Mouse (Mus musculus): Measurements from ENCODE around the gene Hoxc5.

Hoxc5 gene

DNA sequence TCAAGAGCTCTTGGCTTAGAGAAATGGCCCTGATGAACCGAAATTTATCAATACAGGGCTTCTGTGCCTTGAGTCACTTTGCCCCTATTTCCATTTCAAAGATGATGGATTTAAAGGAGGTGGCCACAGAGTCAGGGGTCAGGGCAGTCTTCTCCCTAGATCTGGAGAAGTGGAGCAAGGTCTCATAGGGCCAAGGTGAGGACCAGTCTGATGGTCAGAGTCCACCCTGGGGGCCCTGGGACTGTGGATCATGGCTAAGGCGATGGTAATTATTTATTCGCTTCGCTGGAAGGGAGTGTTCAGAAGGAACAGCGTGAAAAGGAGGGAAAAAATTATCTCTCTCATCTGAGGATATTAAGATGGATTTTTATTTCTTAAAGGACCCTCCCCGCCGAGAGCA, 7.8 kb downstream of the Hoxc5 start:
- POLR2A ChIA-PET = interaction anchor here in 2 of 4 experiments (0.6 to 1.4 kb wide), 8 partner anchors 8 to 1877 kb away, joined by 3 to 4 read pairs (median 3); partner anchors contain the start of genes Hoxc10 (in 1 of the 2), Hoxc5 (in 1 of the 2) and Hoxc8 (in 1 of the 2)
- CTCF ChIA-PET = interaction anchor here in 3 of 4 experiments (0.6 to 1.7 kb wide), 8 partner anchors 8 to 340 kb away, joined by 3 to 8 read pairs (median 4); partner anchors contain the start of genes Hoxc10 (in 2 of the 3) and Hoxc5 (in 2 of the 3)

DNA sequence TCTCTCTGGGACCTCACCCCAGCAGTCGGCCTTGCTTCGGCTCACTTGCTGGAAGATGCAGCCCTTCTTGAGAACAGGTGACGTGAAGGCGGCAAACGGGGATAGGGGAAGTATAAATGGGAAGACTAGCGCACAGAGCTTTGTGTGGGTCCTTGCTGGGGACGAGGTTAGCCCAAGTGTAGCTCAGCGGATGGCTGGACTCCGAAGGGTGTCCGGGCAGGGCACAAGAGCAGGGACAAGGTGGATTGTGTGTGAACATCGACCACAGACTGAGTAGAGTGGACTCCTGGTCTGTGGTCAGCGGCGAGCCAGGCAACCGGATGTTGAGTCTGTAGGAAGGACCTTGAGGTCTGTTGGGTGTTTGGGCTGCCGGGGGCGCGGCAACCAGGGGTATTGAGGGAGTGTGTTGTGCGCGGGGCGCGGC, 8.5 kb downstream of the Hoxc5 start:
- POLR2A ChIA-PET = interaction anchor here in 2 of 4 experiments (0.6 to 1.4 kb wide), 11 partner anchors 9 to 1878 kb away, joined by 3 to 4 read pairs (median 3); partner anchors contain the start of genes Hoxc10 (in 1 of the 2), Hoxc5 (in 1 of the 2) and Hoxc8 (in 1 of the 2)
- CTCF ChIA-PET = interaction anchor here in 3 of 4 experiments (0.6 to 1.7 kb wide), 8 partner anchors 9 to 339 kb away, joined by 3 to 8 read pairs (median 4); partner anchors contain the start of genes Hoxc10 (in 2 of the 3) and Hoxc5 (in 2 of the 3)

DNA sequence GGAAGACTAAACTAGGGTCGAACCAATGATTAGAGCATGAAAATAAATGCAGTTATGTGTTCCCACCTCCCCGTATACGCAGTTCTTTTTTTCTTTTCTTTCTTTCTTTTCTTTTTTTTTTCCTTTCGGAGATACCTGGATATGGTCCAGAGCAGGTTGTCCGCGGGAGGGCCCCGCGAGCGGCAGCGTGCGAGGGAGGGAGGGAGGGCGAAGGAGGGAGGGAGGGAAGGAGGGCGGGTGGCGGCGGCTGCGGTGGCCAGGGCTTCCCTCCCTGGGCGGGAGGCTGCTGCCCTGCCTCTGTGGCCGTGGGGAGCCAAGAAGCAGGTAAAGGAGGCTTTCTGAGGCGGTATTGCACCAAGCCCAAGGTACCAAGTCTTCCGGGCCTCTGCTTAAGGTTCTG, 8.9 kb downstream of the Hoxc5 start, which contains the start of gene Hoxc9:
TSS of gene Hoxc9 (plus strand) at position 269 of the 400 bp plus-strand sequence.
- ChIA-PET CTCF (interaction anchor here in 3 of 4 experiments (1.2 to 7.4 kb wide), 8 partner anchors 9 to 339 kb away, joined by 3 to 50 read pairs (median 4); partner anchors contain the start of genes Hoxc10 (in 3 of the 3) and Hoxc5 (in 3 of the 3)), POLR2A (interaction anchor here in 3 of 4 experiments (0.6 to 2.0 kb wide), 11 partner anchors 9 to 215 kb away, joined by 3 to 9 read pairs (median 4); partner anchors contain the start of genes Hoxc10 (in 1 of the 3), Hoxc11 (in 1 of the 3), Hoxc5 (in 1 of the 3) and Hoxc8 (in 1 of the 3))

DNA sequence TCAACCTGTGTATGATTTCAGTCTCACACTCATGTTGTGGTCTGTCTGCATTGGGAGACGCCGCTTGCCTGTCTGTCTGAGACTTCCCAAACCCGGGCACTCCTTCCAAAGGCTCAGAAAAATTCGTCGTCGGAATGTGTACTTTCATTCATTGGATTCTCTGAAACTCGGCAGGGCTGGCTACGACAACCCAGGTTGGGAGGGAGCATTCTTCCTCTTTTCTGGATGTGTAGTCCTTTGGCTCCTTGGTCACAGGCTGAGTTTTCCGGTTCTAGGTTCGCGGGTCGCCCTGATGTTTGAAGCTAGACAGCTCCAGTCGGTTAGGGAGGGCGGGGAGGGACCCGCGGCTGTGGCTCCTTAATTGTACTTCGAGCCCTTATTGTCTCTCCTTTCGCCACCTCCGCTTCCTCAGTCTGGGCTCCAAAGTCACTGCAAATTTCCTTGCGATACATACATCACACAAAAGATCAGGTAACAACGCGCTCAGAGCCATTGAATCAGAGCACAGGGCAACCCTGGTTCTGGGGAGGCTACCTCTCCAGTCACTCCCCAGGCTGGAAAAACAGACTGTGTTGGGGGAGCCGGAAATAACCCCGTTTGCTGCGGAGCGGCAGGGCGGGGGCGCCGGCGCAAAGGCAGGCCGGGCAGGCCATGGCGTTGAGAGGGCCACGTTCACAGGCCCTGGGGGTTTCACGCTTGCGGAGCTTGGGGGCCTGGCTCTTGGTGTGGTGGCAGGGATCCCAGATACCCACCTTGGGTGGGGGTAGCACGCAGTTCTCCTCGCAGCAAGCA, 9.6 kb downstream of the Hoxc5 start:
- CTCF ChIA-PET = interaction anchor here (0.6 to 7.4 kb wide), 11 partner anchors 9 to 338 kb away, joined by 3 to 50 read pairs (median 3); partner anchors contain the start of genes Hoxc5 (in 3 of the 4), Hoxc10 (in 2 of the 4) and Hoxc8 (in 1 of the 4)

DNA sequence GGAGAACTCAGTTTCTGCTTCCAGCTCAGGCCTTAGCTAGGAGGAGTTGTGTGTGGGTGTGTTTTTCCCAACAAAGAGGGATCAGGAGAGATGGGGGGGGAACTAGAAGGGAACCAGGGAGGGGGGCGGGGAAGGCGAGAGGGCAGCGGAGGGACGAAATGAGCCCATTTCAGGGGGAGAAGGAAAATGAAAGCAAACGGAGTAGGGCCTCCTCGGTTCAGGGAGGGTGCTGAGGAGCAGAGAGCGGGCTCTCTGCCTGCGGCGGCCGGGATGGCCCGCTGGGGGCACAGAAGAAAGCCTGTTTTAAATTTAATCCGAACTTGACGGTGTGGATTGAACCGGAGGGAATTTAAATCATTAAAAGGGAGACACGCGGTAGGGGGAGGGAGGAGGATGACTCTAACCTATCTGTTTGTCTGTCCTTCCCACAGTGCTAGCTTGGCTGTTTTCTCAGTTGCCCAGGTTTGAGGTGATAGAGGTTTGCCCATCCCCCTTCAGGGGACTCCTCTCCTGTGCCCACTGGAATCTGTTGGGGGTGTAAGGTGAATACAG, 10.3 kb downstream of the Hoxc5 start:
- CTCF ChIA-PET = interaction anchor here (0.5 to 7.4 kb wide), 12 partner anchors 10 to 337 kb away, joined by 3 to 50 read pairs (median 3); partner anchors contain the start of genes Hoxc5 (in 2 of the 4), Hoxc10 (in 1 of the 4) and Hoxc8 (in 1 of the 4)
- POLR2A ChIA-PET = interaction anchor here in 2 of 4 experiments (0.5 to 3.4 kb wide), 11 partner anchors 11 to 305 kb away, joined by 3 to 16 read pairs (median 4); partner anchors contain the start of genes Hoxc10 (in 2 of the 2), Hoxc5 (in 1 of the 2) and Hoxc8 (in 1 of the 2)

More for the DNA sequence above, 9.6 kb downstream of the Hoxc5 start:
- POLR2A ChIA-PET = interaction anchor here in 3 of 4 experiments (0.6 to 2.0 kb wide), 11 partner anchors 10 to 304 kb away, joined by 3 to 9 read pairs (median 4); partner anchors contain the start of genes Hoxc10 (in 1 of the 3), Hoxc11 (in 1 of the 3) and Hoxc8 (in 1 of the 3)

DNA sequence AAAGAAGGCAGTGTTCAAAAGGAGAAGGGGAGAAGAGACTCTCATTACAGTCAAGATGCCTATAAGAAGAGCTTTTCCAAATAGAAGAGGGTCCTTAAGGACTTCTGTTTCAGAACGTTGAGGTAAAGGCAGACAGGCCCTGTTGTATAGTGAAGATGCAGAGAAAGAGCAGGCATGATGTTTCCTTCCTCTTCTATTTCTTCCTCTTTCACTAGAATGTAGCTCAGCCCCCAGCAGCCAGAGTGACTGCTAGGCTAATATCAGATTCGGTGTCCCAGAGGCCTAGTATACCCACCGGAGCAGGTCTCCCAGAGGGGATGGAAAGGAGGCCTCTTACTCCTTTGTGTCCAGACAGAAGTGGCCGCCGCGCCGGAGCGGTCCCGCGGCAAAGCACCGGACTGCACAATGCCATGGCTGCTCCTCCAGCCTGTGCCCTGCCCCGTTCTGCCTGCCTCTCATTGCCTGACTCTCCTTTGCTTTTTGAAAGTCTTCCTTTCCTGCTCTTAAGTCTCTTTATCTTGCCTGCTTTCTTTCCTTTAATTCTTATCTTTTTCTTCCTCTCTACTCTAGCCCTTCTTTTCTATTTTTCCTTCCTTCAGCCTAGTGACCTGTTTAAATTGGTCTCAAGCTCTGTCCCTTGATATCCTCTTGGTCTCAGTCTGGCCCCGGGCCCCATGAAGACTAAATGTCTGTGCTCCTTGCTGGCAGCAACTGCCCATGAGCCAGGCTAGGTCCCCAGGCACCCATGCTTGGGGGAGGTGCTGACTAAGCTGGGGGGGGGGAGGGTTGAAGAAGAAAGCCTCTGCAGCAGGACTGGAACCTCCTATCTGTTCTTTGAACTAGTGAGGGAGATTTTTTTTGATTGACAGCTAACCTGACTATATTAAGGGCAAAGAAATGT, 11.6 kb downstream of the Hoxc5 start:
- CTCF ChIA-PET = interaction anchor here (0.5 to 7.4 kb wide), 10 partner anchors 11 to 243 kb away, joined by 3 to 50 read pairs (median 4); partner anchors contain the start of genes Hoxc10 (in 3 of the 4) and Hoxc5 (in 2 of the 4)
- POLR2A ChIA-PET = interaction anchor here in 3 of 4 experiments (0.5 to 3.4 kb wide), 14 partner anchors 11 to 589 kb away, joined by 3 to 16 read pairs (median 3); partner anchors contain the start of genes Hoxc10 (in 1 of the 3), Hoxc5 (in 1 of the 3) and Hoxc8 (in 1 of the 3)

DNA sequence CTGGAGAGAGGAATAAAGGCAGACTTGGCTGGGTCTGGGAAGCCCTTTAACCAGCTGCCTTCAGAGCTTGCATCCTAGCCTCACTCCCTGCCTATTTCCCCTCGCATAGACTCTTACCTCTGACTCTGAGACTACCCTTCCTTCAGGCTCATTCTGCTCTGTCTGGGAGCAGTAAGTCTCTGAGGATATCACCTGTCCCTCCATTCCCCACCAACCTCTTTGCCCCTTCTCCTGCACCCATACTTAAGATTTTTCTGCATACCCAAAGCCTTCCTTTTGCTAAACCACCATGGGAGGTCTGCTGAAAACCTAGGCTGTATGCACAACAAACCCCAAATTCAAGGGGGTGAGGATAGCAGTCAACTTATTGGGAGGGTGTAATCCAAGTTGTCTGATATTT, 12.7 kb downstream of the Hoxc5 start:
- POLR2A ChIA-PET = interaction anchor here in 3 of 4 experiments (0.6 to 3.4 kb wide), 12 partner anchors 10 to 590 kb away, joined by 3 to 16 read pairs (median 4); partner anchors contain the start of genes Hoxc8 (in 2 of the 3), Hoxc10 (in 1 of the 3) and Hoxc5 (in 1 of the 3)
- CTCF ChIA-PET = interaction anchor here (0.5 to 7.4 kb wide), 11 partner anchors 10 to 242 kb away, joined by 3 to 50 read pairs (median 6); partner anchors contain the start of genes Hoxc10 (in 2 of the 4), Hoxc5 (in 1 of the 4) and Hoxc8 (in 1 of the 4)

DNA sequence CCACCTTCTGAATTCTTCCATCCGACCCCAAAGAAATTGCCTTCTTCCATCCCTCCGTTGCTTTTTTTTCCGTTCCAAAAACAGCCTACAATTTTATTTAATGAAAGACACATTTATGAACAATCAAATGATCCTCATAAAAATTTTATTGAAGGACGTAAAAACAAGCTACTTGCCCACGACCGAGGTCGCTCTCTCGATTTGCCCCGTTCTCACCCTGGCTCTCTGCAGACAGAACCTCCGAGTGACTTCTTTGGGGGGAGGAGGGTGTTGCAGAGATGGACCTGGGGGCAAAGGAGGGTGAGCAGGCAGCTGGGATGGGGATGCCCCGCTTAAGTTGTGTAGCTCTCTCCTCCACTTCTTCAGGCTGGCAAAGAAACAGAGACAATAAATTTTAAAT, 13.1 kb downstream of the Hoxc5 start:
- ChIA-PET CTCF (interaction anchor here (0.7 to 7.4 kb wide), 13 partner anchors 10 to 335 kb away, joined by 3 to 50 read pairs (median 5); partner anchors contain the start of genes Hoxc10 (in 2 of the 4), Hoxc5 (in 1 of the 4) and Hoxc8 (in 1 of the 4)), POLR2A (interaction anchor here (0.6 to 3.4 kb wide), 11 partner anchors 10 to 191 kb away, joined by 3 to 16 read pairs (median 4); partner anchors contain the start of genes Hoxc10 (in 1 of the 4), Hoxc5 (in 1 of the 4) and Hoxc8 (in 1 of the 4))

DNA sequence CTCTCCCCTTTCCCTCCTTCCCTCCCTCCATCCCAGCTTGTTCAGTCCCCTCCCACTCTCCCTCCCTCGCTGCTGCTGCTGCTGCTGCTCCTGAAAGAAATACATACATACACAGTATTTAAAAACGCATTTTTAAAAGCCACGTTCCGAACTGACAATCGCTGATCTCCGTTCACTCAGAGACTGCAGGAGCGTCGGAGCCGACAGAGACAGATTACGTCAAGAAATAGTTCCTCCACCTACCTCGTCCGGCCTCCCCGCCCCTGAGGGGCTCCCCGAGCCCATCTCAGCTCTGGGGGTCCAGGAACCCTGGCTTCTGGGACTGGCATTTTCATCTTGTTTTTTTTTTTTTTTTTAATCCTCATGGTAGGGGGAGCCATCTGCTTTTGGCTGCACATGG, 13.7 kb downstream of the Hoxc5 start:
- POLR2A ChIA-PET = interaction anchor here (0.6 to 3.4 kb wide), 16 partner anchors 9 to 191 kb away, joined by 3 to 16 read pairs (median 4); partner anchors contain the start of genes Hoxc10 (in 2 of the 4), Hoxc5 (in 2 of the 4) and Hoxc8 (in 2 of the 4)
- CTCF ChIA-PET = interaction anchor here (0.6 to 7.4 kb wide), 19 partner anchors 9 to 362 kb away, joined by 3 to 50 read pairs (median 4); partner anchors contain the start of genes Hoxc10 (in 2 of the 4), Hoxc5 (in 2 of the 4) and Hoxc8 (in 1 of the 4)

DNA sequence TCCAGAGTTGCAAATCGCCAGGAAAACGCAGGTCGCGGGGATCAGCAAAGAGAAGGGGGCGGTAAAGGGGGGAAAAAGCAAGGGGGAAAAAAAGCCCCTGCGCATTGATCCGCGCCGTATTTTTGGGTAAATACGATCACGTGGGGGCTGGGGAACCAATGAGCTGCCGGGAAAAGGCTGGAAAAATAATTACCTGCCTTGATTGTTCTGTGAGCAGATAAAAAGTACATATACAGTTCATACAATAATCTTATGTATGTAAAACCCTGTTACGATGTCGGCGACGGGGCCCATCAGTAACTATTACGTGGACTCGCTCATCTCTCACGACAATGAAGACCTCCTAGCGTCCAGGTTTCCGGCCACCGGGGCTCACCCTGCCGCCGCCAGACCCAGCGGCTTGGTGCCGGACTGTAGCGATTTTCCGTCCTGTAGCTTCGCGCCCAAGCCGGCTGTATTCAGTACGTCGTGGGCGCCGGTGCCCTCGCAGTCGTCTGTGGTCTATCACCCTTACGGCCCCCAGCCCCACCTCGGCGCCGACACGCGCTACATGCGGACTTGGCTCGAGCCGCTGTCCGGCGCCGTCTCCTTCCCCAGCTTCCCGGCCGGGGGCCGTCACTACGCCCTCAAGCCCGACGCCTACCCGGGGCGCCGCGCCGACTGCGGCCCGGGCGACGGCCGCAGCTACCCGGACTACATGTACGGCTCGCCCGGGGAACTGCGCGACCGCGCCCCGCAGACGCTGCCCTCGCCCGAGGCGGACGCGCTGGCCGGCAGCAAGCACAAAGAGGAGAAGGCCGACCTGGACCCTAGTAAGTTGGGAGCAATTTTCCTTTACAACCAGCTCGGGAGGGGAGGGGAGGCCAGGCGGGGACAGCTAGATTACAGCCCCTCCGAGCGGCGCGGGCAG, 14.4 kb downstream of the Hoxc5 start:
- ChIA-PET POLR2A (interaction anchor here (0.7 to 2.7 kb wide), 24 partner anchors 9 to 333 kb away, joined by 3 to 10 read pairs (median 4); partner anchors contain the start of genes Hoxc5 (in 3 of the 4), Hoxc8 (in 3 of the 4), Hoxc10 (in 2 of the 4) and Smug1 (in 1 of the 4)), CTCF (interaction anchor here (0.6 to 7.4 kb wide), 27 partner anchors 9 to 361 kb away, joined by 3 to 50 read pairs (median 4); partner anchors contain the start of genes Hoxc10 (in 2 of the 4), Hoxc5 (in 2 of the 4) and Hoxc8 (in 2 of the 4))

DNA sequence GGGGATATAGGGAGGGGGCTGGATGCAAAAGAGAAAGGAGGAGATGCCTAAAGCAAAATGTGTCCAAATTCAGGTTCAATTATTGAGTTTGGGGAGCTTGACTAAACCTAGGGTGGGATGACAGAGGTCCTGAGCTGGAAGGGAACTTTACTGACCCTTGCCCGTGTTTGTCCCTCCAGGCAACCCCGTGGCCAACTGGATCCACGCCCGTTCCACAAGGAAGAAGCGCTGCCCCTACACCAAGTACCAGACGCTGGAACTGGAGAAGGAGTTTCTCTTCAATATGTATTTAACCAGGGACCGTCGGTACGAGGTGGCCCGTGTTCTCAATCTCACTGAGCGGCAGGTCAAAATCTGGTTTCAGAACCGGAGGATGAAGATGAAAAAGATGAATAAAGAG, 16.5 kb downstream of the Hoxc5 start:
- POLR2A ChIA-PET = interaction anchor here in 1 of 4 experiments (0.9 to 1.0 kb wide), 2 partner anchors 16 to 58 kb away, joined by 3 read pairs; no protein-coding TSS in a partner anchor
- CTCF ChIA-PET = interaction anchor here in 2 of 4 experiments (0.5 to 7.4 kb wide), 9 partner anchors 9 to 331 kb away, joined by 3 to 50 read pairs (median 7); partner anchors contain the start of genes Hoxc10 (in 1 of the 2) and Hoxc5 (in 1 of the 2)

DNA sequence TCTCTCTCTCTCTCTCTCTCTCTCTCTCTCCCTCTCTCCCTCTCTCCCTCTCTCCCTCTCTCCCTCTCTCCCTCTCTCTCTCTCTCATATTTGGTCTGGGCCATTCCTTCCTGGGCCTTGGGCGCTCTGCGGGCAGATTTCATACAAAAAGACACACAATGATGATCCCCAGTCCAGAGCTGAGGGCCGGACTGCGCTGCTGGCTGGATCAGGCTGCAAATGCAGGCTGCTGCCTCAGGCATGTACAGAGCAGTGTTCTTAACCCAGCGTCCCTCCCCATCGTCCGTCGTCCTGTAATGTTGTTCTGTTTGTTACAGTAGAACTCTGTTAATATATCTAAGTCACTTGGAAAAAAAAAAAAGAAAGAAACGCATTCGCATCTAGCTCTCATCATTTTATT, 17.3 kb downstream of the Hoxc5 start:
- CTCF ChIA-PET = interaction anchor here in 3 of 4 experiments (0.5 to 7.3 kb wide), 12 partner anchors 17 to 472 kb away, joined by 3 to 121 read pairs (median 6); partner anchors contain the start of genes Hoxc10 (in 1 of the 3) and Hoxc5 (in 1 of the 3)
- POLR2A ChIA-PET = interaction anchor here in 3 of 4 experiments (0.5 to 1.5 kb wide), 7 partner anchors 150 to 617 kb away, joined by 3 to 5 read pairs (median 3); partner anchors contain the start of gene Gpr84 (in 1 of the 3)

DNA sequence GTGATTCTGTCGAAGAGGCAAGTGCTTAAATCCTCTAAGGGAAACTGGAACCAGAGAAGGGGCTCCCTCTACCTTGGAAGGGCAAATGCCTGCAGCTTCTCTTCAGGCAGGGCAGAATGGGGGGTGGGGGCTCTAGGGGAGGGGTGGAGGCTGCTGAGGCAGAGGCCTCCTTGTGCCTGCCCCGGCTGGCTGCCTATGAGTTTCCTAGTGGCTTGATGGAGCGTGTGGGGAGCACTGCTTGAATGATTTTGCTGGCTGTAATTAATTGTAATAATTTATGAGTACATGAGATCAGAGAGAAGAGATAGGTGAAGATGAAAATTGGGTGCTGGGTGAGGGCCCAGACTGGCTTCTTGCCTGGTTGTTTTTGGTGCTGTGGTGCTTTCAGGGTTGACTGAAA, 17.7 kb downstream of the Hoxc5 start:
- ChIA-PET CTCF (interaction anchor here in 3 of 4 experiments (0.6 to 7.3 kb wide), 14 partner anchors 18 to 472 kb away, joined by 3 to 121 read pairs (median 4); partner anchors contain the start of genes Hoxc10 (in 1 of the 3) and Hoxc5 (in 1 of the 3)), POLR2A (interaction anchor here in 3 of 4 experiments (0.5 to 1.5 kb wide), 7 partner anchors 150 to 617 kb away, joined by 3 to 5 read pairs (median 3); partner anchors contain the start of gene Gpr84 (in 1 of the 3))
